Mouse (Mus musculus): ENCODE results near the gene Oxct1.

Oxct1 gene

GRCm38 (mm10) chr15:4026231-4026773 lies at the start of gene Oxct1:
TSS of gene Oxct1 (plus strand) at chr15:4026383.
- DNase-seq, result peak; percentile 93

- DNase-seq, result no peak
These were observed 47.9 kb upstream of the Oxct1 start for GRCm38 (mm10) chr15:3978279-3978678.

GRCm38 (mm10) chr15:3979061-3979848 lies 46.9 kb upstream of the Oxct1 start, which contains the start of gene Fbxo4:
TSS of gene Fbxo4 (minus strand) at chr15:3979573.
- peak; percentile 88 for DNase-seq

- DNase-seq, result no peak
These were observed 46.3 kb upstream of the Oxct1 start for GRCm38 (mm10) chr15:3979871-3980270.

GRCm38 (mm10) chr15:3982732-3983131 lies 43.5 kb upstream of the Oxct1 start:
- no peak for DNase-seq

- no peak for DNase-seq
These were observed 41.3 kb upstream of the Oxct1 start for GRCm38 (mm10) chr15:3984876-3985275.

- peak; percentile 66 for DNase-seq
These were observed 38.2 kb upstream of the Oxct1 start for GRCm38 (mm10) chr15:3987981-3988380.

- no peak for DNase-seq
These were observed 31.2 kb upstream of the Oxct1 start for GRCm38 (mm10) chr15:3994852-3995447.

GRCm38 (mm10) chr15:3995448-3996266 lies 30.5 kb upstream of the Oxct1 start, which contains the start of gene AW549877:
TSS of gene AW549877 (minus strand) at chr15:3995744.
- DNase-seq, result peak; percentile 99

GRCm38 (mm10) chr15:3996267-3997010 lies 29.7 kb upstream of the Oxct1 start:
- DNase-seq, result no peak

- DNase-seq, result no peak
These were observed 27.0 kb upstream of the Oxct1 start for GRCm38 (mm10) chr15:3999144-3999543.

GRCm38 (mm10) chr15:4000536-4000935 lies 25.6 kb upstream of the Oxct1 start:
- no peak for DNase-seq

- DNase-seq, result no peak
These were observed 12.3 kb upstream of the Oxct1 start for GRCm38 (mm10) chr15:4013873-4014272.

GRCm38 (mm10) chr15:4020711-4021110 lies 5.5 kb upstream of the Oxct1 start:
- DNase-seq, result no peak

GRCm38 (mm10) chr15:4023747-4024146 lies 2.4 kb upstream of the Oxct1 start:
- DNase-seq, result no peak

GRCm38 (mm10) chr15:4024726-4025507 lies 1.3 kb upstream of the Oxct1 start:
- no peak for DNase-seq

GRCm38 (mm10) chr15:4025508-4025904 lies 677 bp upstream of the Oxct1 start:
- DNase-seq, result no peak

GRCm38 (mm10) chr15:4026831-4027584 lies 825 bp downstream of the Oxct1 start:
- DNase-seq, result peak; percentile 90

GRCm38 (mm10) chr15:4027671-4028410 lies 1.7 kb downstream of the Oxct1 start:
- no peak for DNase-seq

GRCm38 (mm10) chr15:4028411-4028700 lies 2.2 kb downstream of the Oxct1 start:
- DNase-seq, result no peak
